Mouse (Mus musculus) colon, adult 2 months (tissue): Measurements from ENCODE around the gene Dvl3. TPM values are rescaled to one million over a fixed set of nuclear protein-coding genes. Genes with fewer than 3 reads are reported as not detected.

Experiments used
- polyA plus RNA-seq: library from polyadenylated mRNA; depleted of rRNA; stranded (reverse); fragments of >200 nt; gene quantifications from 2 replicates; pipeline ENCODE4 v1.2.3, GENCODE M21; 2012; rRNA removed

Gene Dvl3
- polyA plus RNA-seq: 43.4 and 49.8 TPM in 2 replicates

GRCm38 (mm10) chr16:20516726-20517201 is at the start of gene Dvl3:
Dvl3 (plus strand) TSS chr16:20516982.

DNA sequence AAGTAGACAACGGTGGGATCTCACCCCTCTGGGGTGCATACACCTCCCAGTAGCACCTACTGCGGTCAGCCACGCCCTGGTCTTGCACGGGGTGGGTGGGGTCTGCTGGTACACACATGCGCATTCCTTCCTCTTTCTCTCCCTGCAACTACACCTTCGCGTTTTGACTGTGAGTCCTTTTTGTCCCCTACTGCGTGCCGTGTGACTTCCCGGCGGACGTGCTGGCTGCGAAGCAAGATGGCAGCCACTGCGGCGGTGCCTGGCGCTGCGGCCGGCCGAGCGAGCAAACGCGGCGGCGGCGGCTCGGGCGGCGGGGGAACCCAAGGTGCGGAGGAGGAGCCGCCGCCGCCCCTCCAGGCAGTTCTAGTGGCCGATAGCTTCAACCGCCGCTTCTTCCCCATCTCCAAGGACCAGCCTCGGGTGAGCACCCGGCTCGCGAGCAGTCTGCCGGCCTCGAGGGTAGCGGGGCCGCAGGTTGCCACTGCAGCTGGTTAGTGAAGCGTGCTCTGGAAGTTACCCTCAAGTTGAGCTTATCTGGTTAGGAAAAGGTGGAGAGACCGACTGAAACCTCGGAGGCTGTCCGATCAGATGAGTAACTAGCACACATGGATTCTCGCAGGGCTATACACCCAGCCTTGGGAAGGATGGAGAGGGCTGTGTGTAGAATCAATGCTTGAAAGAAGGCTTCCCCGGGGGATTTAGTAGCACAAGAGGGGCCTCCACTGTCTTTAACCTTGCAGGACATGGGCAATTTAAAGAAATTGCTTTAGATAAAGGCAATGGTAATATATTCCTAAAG is 17.9 kb upstream of the Dvl3 start, which contains the start of gene Eif2b5:
TSS of gene Eif2b5 (plus strand) at position 141 of the 799 bp plus-strand sequence.

GRCm38 (mm10) chr16:20535296-20536080 is 18.7 kb downstream of the Dvl3 start, which contains the start of gene Ap2m1:
Ap2m1 (plus strand) TSS chr16:20535478.

DNA sequence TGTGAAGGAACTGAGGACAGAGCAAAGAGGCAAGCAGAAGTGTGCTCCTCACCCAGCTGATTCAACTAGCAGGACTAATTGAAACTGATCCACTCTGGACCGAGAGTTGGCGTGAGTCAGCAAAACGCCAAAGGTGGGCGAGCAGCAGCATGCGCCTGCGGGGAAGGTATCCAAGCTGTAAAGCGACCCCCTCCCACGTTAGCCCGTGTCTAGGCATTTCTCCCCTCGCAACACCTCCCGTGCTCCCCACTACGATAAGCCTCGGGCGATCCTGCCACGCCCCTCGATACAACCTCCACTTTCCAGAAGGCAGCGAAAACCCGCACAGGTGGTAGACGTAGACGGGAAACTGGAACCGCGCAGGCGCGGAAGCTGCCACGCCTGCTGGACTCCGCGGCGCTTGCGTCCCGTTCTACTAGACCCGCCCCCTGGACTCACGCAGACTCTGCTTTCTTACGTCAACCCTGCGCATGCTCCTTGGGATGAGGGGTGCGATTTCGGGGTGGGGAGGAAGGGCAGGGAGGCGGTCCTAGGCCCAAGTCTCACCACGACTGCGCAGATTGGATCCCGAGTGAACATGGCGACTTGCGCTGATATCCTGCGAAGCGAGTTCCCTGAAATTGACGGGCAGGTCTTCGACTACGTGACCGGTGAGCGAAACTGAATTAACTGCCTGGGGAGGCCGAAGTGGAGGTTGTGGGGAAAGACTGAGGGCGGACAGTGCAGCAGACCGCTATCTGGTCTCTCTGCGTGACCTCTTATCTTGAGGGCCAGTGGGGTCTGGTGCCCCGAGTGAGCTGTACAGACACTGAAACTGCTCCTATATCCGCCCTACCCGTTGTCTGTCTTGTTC is 31.5 kb downstream of the Dvl3 start, which contains the start of gene Abcf3:
TSS of gene Abcf3 (plus strand) at position 482 of the 853 bp plus-strand sequence.

Other genes with a start within 250 kb of the Dvl3 start
- 28.6 and 44.6 TPM in 2 replicates for gene Parl, start 214.6 kb upstream of the Dvl3 start, polyA plus RNA-seq
- gene Cyp2ab1, start 191.6 kb upstream of the Dvl3 start, polyA plus RNA-seq: 0.20 and 0.44 TPM in 2 replicates
- gene Abcc5, start 90.6 kb upstream of the Dvl3 start, polyA plus RNA-seq: 23.3 and 33.3 TPM in 2 replicates
- gene Eif2b5, start 18.2 kb upstream of the Dvl3 start, polyA plus RNA-seq: 19.7 and 21.3 TPM in 2 replicates
- gene Ap2m1, start 18.5 kb downstream of the Dvl3 start, polyA plus RNA-seq: 324 and 397 TPM in 2 replicates
- gene Abcf3, start 31.6 kb downstream of the Dvl3 start, polyA plus RNA-seq: 25.3 TPM in 2 replicates
- 8.2 and 10.1 TPM in 2 replicates for gene Vwa5b2, start 72.5 kb downstream of the Dvl3 start, polyA plus RNA-seq
- gene Eef1akmt4, start 94.6 kb downstream of the Dvl3 start, polyA plus RNA-seq: 17.0 and 23.3 TPM in 2 replicates
- 0.15 TPM in 1 of 2 replicates, not detected in the other for gene Gm49333, start 94.6 kb downstream of the Dvl3 start, polyA plus RNA-seq
- 20.1 and 22.8 TPM in 2 replicates for gene Alg3, start 94.8 kb downstream of the Dvl3 start, polyA plus RNA-seq
- 5.9 and 8.5 TPM in 2 replicates for gene Camk2n2, start 104.3 kb downstream of the Dvl3 start, polyA plus RNA-seq
- gene Ece2, start 112.8 kb downstream of the Dvl3 start, polyA plus RNA-seq: 1.2 and 1.3 TPM in 2 replicates
- gene Psmd2, start 134.7 kb downstream of the Dvl3 start, polyA plus RNA-seq: 50.0 and 55.4 TPM in 2 replicates
- 370 and 429 TPM in 2 replicates for gene Eif4g1, start 151.3 kb downstream of the Dvl3 start, polyA plus RNA-seq
- 7.1 and 9.6 TPM in 2 replicates for gene Fam131a, start 176.3 kb downstream of the Dvl3 start, polyA plus RNA-seq
- gene Polr2h, start 200.7 kb downstream of the Dvl3 start, polyA plus RNA-seq: 11.0 and 13.5 TPM in 2 replicates
- 301 and 332 TPM in 2 replicates for gene Clcn2, start 200.8 kb downstream of the Dvl3 start, polyA plus RNA-seq
- gene Chrd, start 216.1 kb downstream of the Dvl3 start, polyA plus RNA-seq: 11.5 and 15.7 TPM in 2 replicates
- gene Thpo, start 217.5 kb downstream of the Dvl3 start, polyA plus RNA-seq: 4.9 and 5.2 TPM in 2 replicates